Mouse (Mus musculus): ENCODE results near the gene Cd68. TPM values are rescaled to one million over a fixed set of nuclear protein-coding genes. Genes with fewer than 3 reads are reported as not detected.

Cd68 gene
- polyA plus RNA-seq, 1 experiment from 2014 or later = 35.4 TPM

MicroRNAs encoded within 50 kb of the gene (microRNA counts, 519-probe panel; counts per million panel counts)
- 60.7 counts per million for microRNA mmu-miR-1934
- 2,187 counts per million, percentile 37 among the panel's probes with 10 or more counts for microRNA mmu-miR-467f

Small RNA genes within 50 kb of the gene (microRNA-seq; reads per million reads assigned to microRNA genes)
- 5.2 reads per million, percentile 17 among the genes with 10 or more reads in this experiment for gene Mir1934
- not detected for gene Mir467f

Other genes starting within 250 kb of the Cd68 start
- 0.07 and 0.09 TPM in 2 replicates for gene Dnah2, start 117.0 kb downstream of the Cd68 start, polyA plus RNA-seq (2015; fragmentation: Nextera tagmentation; extraction: Ambion mirVana)
- 0.27 and 0.39 TPM in 2 replicates for gene Efnb3, start 105.9 kb downstream of the Cd68 start, polyA plus RNA-seq (2015; fragmentation: Nextera tagmentation; extraction: Ambion mirVana)
- 14.6 and 15.5 TPM in 2 replicates for gene Wrap53, start 85.9 kb downstream of the Cd68 start, polyA plus RNA-seq (2015; fragmentation: Nextera tagmentation; extraction: Ambion mirVana)
- gene Trp53, start 85.8 kb downstream of the Cd68 start, polyA plus RNA-seq (2015; fragmentation: Nextera tagmentation; extraction: Ambion mirVana) = 55.5 and 55.8 TPM in 2 replicates
- 11.2 and 12.6 TPM in 2 replicates for gene Atp1b2, start 60.2 kb downstream of the Cd68 start, polyA plus RNA-seq (2015; fragmentation: Nextera tagmentation; extraction: Ambion mirVana)
- 26.2 and 27.9 TPM in 2 replicates for gene Shbg, start 48.2 kb downstream of the Cd68 start, polyA plus RNA-seq (2015; fragmentation: Nextera tagmentation; extraction: Ambion mirVana)
- 10.4 and 11.5 TPM in 2 replicates for gene Sat2, start 44.1 kb downstream of the Cd68 start, polyA plus RNA-seq (2015; fragmentation: Nextera tagmentation; extraction: Ambion mirVana)
- gene Fxr2, start 33.2 kb downstream of the Cd68 start, polyA plus RNA-seq (2015; fragmentation: Nextera tagmentation; extraction: Ambion mirVana) = 7.0 and 8.1 TPM in 2 replicates
- 0.11 TPM in 1 of 2 replicates, not detected in the other for gene Sox15, start 10.8 kb downstream of the Cd68 start, polyA plus RNA-seq (2015; fragmentation: Nextera tagmentation; extraction: Ambion mirVana)
- 34.5 and 35.0 TPM in 2 replicates for gene Mpdu1, start 3.5 kb downstream of the Cd68 start, polyA plus RNA-seq (2015; fragmentation: Nextera tagmentation; extraction: Ambion mirVana)
- gene Eif4a1, start 6.3 kb upstream of the Cd68 start, polyA plus RNA-seq (2015; fragmentation: Nextera tagmentation; extraction: Ambion mirVana) = 223 and 225 TPM in 2 replicates
- gene Senp3, start 15.9 kb upstream of the Cd68 start, polyA plus RNA-seq (2015; fragmentation: Nextera tagmentation; extraction: Ambion mirVana) = 22.7 and 24.9 TPM in 2 replicates
- gene Tnfsf13, start 19.6 kb upstream of the Cd68 start, polyA plus RNA-seq (2015; fragmentation: Nextera tagmentation; extraction: Ambion mirVana) = 0.17 and 0.40 TPM in 2 replicates
- 2.5 and 2.8 TPM in 2 replicates for gene Tnfsf12, start 29.7 kb upstream of the Cd68 start, polyA plus RNA-seq (2015; fragmentation: Nextera tagmentation; extraction: Ambion mirVana)
- 0.95 and 1.1 TPM in 2 replicates for gene Tnfsfm13, start 29.9 kb upstream of the Cd68 start, polyA plus RNA-seq (2015; fragmentation: Nextera tagmentation; extraction: Ambion mirVana)
- gene Polr2a, start 92.5 kb upstream of the Cd68 start, polyA plus RNA-seq (2015; fragmentation: Nextera tagmentation; extraction: Ambion mirVana) = 11.1 and 11.9 TPM in 2 replicates
- gene Slc35g3, start 95.8 kb upstream of the Cd68 start, polyA plus RNA-seq (2015; fragmentation: Nextera tagmentation; extraction: Ambion mirVana) = 0.07 TPM in 1 of 2 replicates, not detected in the other
- gene Zbtb4, start 99.8 kb upstream of the Cd68 start, polyA plus RNA-seq (2015; fragmentation: Nextera tagmentation; extraction: Ambion mirVana) = 0.61 and 0.81 TPM in 2 replicates
- gene Chrnb1, start 129.8 kb upstream of the Cd68 start, polyA plus RNA-seq (2015; fragmentation: Nextera tagmentation; extraction: Ambion mirVana) = 0.61 and 0.96 TPM in 2 replicates
- 0.19 and 0.21 TPM in 2 replicates for gene Fgf11, start 135.7 kb upstream of the Cd68 start, polyA plus RNA-seq (2015; fragmentation: Nextera tagmentation; extraction: Ambion mirVana)
- gene Tmem102, start 139.5 kb upstream of the Cd68 start, polyA plus RNA-seq (2015; fragmentation: Nextera tagmentation; extraction: Ambion mirVana) = 0.62 and 1.0 TPM in 2 replicates
- not detected in 2 replicates for gene Gm39566, start 149.1 kb upstream of the Cd68 start, polyA plus RNA-seq (2015; fragmentation: Nextera tagmentation; extraction: Ambion mirVana)
- not detected in 2 replicates for gene Spem2, start 152.3 kb upstream of the Cd68 start, polyA plus RNA-seq (2015; fragmentation: Nextera tagmentation; extraction: Ambion mirVana)
- gene Spem1, start 156.0 kb upstream of the Cd68 start, polyA plus RNA-seq (2015; fragmentation: Nextera tagmentation; extraction: Ambion mirVana) = not detected in 2 replicates
- 0.66 and 0.83 TPM in 2 replicates for gene Nlgn2, start 171.6 kb upstream of the Cd68 start, polyA plus RNA-seq (2015; fragmentation: Nextera tagmentation; extraction: Ambion mirVana)
- gene Tmem256, start 172.4 kb upstream of the Cd68 start, polyA plus RNA-seq (2015; fragmentation: Nextera tagmentation; extraction: Ambion mirVana) = 404 and 413 TPM in 2 replicates
- 22.0 and 27.8 TPM in 2 replicates for gene Plscr3, start 180.2 kb upstream of the Cd68 start, polyA plus RNA-seq (2015; fragmentation: Nextera tagmentation; extraction: Ambion mirVana)
- 0.74 and 0.96 TPM in 2 replicates for gene Tnk1, start 192.6 kb upstream of the Cd68 start, polyA plus RNA-seq (2015; fragmentation: Nextera tagmentation; extraction: Ambion mirVana)
- not detected in 2 replicates for gene Tmem95, start 211.9 kb upstream of the Cd68 start, polyA plus RNA-seq (2015; fragmentation: Nextera tagmentation; extraction: Ambion mirVana)
- gene Kctd11, start 215.3 kb upstream of the Cd68 start, polyA plus RNA-seq (2015; fragmentation: Nextera tagmentation; extraction: Ambion mirVana) = 1.3 and 1.4 TPM in 2 replicates
- 6.5 and 6.8 TPM in 2 replicates for gene Acap1, start 229.4 kb upstream of the Cd68 start, polyA plus RNA-seq (2015; fragmentation: Nextera tagmentation; extraction: Ambion mirVana)
- 0.46 and 0.76 TPM in 2 replicates for gene 2810408A11Rik, start 234.8 kb upstream of the Cd68 start, polyA plus RNA-seq (2015; fragmentation: Nextera tagmentation; extraction: Ambion mirVana)
- 2.2 and 2.6 TPM in 2 replicates for gene Neurl4, start 234.9 kb upstream of the Cd68 start, polyA plus RNA-seq (2015; fragmentation: Nextera tagmentation; extraction: Ambion mirVana)
- gene Gps2, start 247.7 kb upstream of the Cd68 start, polyA plus RNA-seq (2015; fragmentation: Nextera tagmentation; extraction: Ambion mirVana) = 81.1 and 83.1 TPM in 2 replicates